Mouse (Mus musculus) ES-CJ7 (cell line): ENCODE measurements around the gene Tbc1d14.

Source experiments
- DNase-seq: peaks from one replicate; pipeline ENCODE4 v3.0.0; 2011; ENCODE audit warnings: low read depth, low spot score

Tbc1d14 gene

GRCm38 (mm10) chr5:36463391-36463790 is 129.7 kb downstream of the Tbc1d14 start:
- no peak for DNase-seq

GRCm38 (mm10) chr5:36462810-36463209 is 130.3 kb downstream of the Tbc1d14 start:
- peak; percentile 69 for DNase-seq

DNA sequence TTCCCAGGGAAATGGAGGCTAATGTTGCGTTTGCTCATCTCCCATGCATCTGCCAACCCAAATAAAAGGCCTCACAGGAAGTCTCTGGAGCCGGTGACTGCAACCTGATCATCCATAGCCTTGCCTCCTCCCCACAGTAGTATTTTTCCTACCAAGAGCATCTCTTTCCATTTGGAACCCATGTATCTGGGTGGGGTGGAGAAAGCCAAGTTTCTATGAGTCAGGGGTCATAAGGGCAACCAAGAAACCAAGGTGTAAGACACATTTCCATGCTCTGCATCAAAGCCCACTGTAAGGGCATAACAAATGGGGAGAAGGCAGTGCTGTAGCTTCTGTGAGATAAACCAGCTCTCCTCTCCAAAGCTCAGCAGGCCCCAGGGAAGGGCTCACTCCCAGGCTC is 131.8 kb downstream of the Tbc1d14 start:
- no peak for DNase-seq

GRCm38 (mm10) chr5:36460712-36461111 is 132.4 kb downstream of the Tbc1d14 start:
- no peak for DNase-seq

DNA sequence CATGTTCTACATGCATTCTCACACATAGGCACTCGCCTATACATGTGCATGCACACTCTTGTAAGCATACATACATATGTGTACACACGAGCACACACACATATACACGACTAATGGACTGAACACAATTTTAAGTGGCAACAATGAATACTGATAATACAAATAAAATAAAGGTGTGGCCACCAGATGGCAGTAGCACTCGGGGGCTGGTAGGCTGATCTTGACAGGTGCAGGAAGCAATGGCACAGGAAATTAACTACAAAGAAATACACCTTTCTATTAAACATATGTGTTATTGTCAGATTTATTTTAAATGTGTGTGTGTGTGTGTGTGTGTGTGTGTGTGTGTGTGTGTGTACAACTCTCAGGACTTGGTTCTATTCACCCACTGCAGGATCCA is 134.2 kb downstream of the Tbc1d14 start:
- DNase-seq: peak; percentile 44

- DNase-seq: no peak
Measured at GRCm38 (mm10) chr5:36457706-36458105, 135.4 kb downstream of the Tbc1d14 start.

- DNase-seq: no peak
Measured at GRCm38 (mm10) chr5:36452821-36453220, 140.3 kb downstream of the Tbc1d14 start.

DNA sequence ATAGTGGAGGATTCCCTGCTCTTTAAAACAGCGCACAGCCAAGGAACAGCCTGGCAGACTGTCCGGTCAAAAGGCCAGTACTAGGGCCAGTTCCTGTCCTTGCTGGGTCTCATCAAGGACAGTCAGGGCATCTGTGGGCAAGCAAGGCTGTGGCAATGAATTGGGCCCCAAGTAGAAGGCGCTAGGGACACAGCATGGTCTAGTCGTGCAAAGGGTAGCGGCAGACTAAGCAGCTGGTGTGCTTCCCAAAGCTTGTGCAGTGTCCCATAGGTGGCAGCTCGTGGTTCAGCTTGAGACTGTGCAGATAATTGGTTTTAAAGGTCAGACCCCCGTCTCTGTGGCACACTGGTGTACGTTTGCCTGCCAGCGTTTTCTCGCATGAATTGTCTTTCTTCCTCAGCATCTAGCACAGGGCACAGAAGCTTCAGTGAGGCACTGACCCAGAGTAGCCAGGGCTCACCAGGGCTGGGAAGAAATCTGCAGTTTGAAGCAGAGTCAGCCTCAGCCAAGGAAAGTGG is 141.1 kb downstream of the Tbc1d14 start:
- no peak for DNase-seq

GRCm38 (mm10) chr5:36451119-36451518 is 142.0 kb downstream of the Tbc1d14 start:
- DNase-seq: no peak

- DNase-seq: no peak
Measured at GRCm38 (mm10) chr5:36449710-36450358, 143.2 kb downstream of the Tbc1d14 start.

GRCm38 (mm10) chr5:36447872-36448271 is 145.2 kb downstream of the Tbc1d14 start:
- DNase-seq: no peak

- no peak for DNase-seq
Measured at GRCm38 (mm10) chr5:36446166-36446890, 146.7 kb downstream of the Tbc1d14 start.

- DNase-seq: no peak
Measured at GRCm38 (mm10) chr5:36445028-36445427, 148.0 kb downstream of the Tbc1d14 start.

DNA sequence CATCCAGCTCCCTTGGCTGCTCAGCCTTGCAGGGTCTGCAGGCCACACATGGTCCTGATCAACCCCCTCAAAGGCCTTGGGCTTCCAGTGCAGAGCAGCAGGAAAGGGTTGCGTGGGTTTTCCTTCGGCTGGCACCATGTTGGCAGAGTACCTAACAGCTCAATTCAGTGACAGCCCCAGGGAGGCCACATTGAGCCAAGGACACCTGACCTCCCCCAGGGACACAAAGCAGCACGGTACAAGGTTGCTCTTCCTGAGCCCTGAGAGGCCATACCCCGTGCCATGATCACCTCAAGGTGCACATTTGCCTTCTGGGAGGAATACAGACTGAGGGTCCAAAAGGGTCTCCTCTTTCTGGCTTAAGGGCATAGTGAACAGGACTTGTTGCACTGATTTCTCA is 148.5 kb downstream of the Tbc1d14 start:
- no peak for DNase-seq

GRCm38 (mm10) chr5:36440741-36441140 is 152.3 kb downstream of the Tbc1d14 start:
- no peak for DNase-seq
